Mouse (Mus musculus) gonadal fat pad, adult 2 months (tissue): Measurements from ENCODE around the gene Atp5e. TPM values are rescaled to one million over a fixed set of nuclear protein-coding genes. Genes with fewer than 3 reads are reported as not detected.

Source experiments
- DNase-seq: peaks from one replicate; pipeline ENCODE4 v3.0.0-alpha.2; 2012; ENCODE audit warnings: low read depth
- polyA plus RNA-seq: library from polyadenylated mRNA; depleted of rRNA; stranded (reverse); fragments of >200 nt; gene quantifications from 2 replicates; pipeline ENCODE4 v1.2.3, GENCODE M21; 2012; rRNA removed

Atp5e gene
- polyA plus RNA-seq: 238 and 292 TPM in 2 replicates

GRCm38 (mm10) chr2:174463789-174464523 is at the start of gene Atp5e:
Gene Atp5e (minus strand): TSS chr2:174464105.
- peak; percentile 49 for DNase-seq

GRCm38 (mm10) chr2:174509825-174510224 is 45.9 kb upstream of the Atp5e start:
- no peak for DNase-seq

- DNase-seq: no peak
These were observed 44.1 kb upstream of the Atp5e start for GRCm38 (mm10) chr2:174507998-174508397.

GRCm38 (mm10) chr2:174502831-174503460 is 39.0 kb upstream of the Atp5e start:
- no peak for DNase-seq

GRCm38 (mm10) chr2:174502321-174502720 is 38.4 kb upstream of the Atp5e start:
- DNase-seq: no peak

GRCm38 (mm10) chr2:174501517-174501916 is 37.6 kb upstream of the Atp5e start:
- DNase-seq: no peak

- no peak for DNase-seq
These were observed 37.1 kb upstream of the Atp5e start for GRCm38 (mm10) chr2:174500814-174501503.

GRCm38 (mm10) chr2:174492858-174493257 is 29.0 kb upstream of the Atp5e start:
- no peak for DNase-seq

- no peak for DNase-seq
These were observed 23.1 kb upstream of the Atp5e start for GRCm38 (mm10) chr2:174487005-174487404.

- no peak for DNase-seq
These were observed 14.8 kb upstream of the Atp5e start for GRCm38 (mm10) chr2:174478746-174479145.

- no peak for DNase-seq
These were observed 13.8 kb upstream of the Atp5e start for GRCm38 (mm10) chr2:174477543-174478319.

GRCm38 (mm10) chr2:174473550-174473927 is 9.6 kb upstream of the Atp5e start:
- DNase-seq: no peak

- DNase-seq: peak; percentile 68
These were observed 9.1 kb upstream of the Atp5e start, which contains the start of gene Prelid3b for GRCm38 (mm10) chr2:174472818-174473549. Gene Prelid3b (minus strand): TSS chr2:174473081.

- DNase-seq: no peak
These were observed 8.5 kb upstream of the Atp5e start for GRCm38 (mm10) chr2:174472407-174472806.

GRCm38 (mm10) chr2:174470786-174471405 is 7.0 kb upstream of the Atp5e start:
- no peak for DNase-seq

- DNase-seq: no peak
These were observed 6.4 kb upstream of the Atp5e start for GRCm38 (mm10) chr2:174470333-174470732.

GRCm38 (mm10) chr2:174463370-174463769 is 535 bp downstream of the Atp5e start:
- no peak for DNase-seq

- no peak for DNase-seq
These were observed 4.5 kb downstream of the Atp5e start for GRCm38 (mm10) chr2:174459365-174459764.

- no peak for DNase-seq
These were observed 10.2 kb downstream of the Atp5e start for GRCm38 (mm10) chr2:174453681-174454080.

GRCm38 (mm10) chr2:174450353-174450752 is 13.6 kb downstream of the Atp5e start, which contains the start of gene Tubb1:
Gene Tubb1 (plus strand): TSS chr2:174450695.
- no peak for DNase-seq

GRCm38 (mm10) chr2:174448405-174448804 is 15.5 kb downstream of the Atp5e start:
- DNase-seq: no peak
